ENCODE assay signal across 26 mouse cellular contexts in the genomic region with DNA sequence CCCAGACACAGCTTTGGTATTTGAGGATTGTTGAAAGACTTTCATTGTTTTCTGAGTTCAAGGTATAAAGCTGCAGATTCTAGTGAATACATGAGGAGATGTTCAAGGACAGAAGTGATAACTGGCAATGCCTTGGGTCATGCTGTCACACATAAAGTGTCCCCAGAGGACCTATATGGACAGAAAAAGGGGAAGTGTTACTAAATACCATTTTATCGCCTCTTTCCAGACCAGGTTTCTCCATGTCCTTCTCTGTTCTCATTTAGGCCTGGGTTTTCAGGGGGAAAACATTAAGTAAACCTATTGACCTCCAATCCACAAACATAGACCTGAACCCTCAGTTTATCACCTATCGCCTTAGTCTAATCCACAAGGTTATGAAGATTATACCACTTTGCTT. TPM values are rescaled to one million over a fixed set of nuclear protein-coding genes. Genes with fewer than 3 reads are reported as not detected.
"Had no signal": no experiment of that assay in that cellular context is flagged by ENCODE, and none has a peak within 500 bp of the region (broad histone marks: within the 10 kb centered on the region; RNA-seq: fewer than 3 reads in every experiment).

No protein-coding gene starts in this region.

- DNase-seq: lung, adult 18-20 months; lung, embryonic 14.5 days; lung, postnatal 10 days; lung, postnatal 4 days; midbrain, embryonic 14.5 days; retina, postnatal 1 day; right cerebral cortex, adult 18-20 months; right cerebral cortex, postnatal 25 days; right cerebral cortex, postnatal 4 days; spleen, adult 18-20 months; thymus, adult 2 months; thymus, postnatal 36 days had no signal

- H3K4me1 ChIP-seq: midbrain, embryonic 10.5 days; midbrain, embryonic 12.5 days; neural tube, embryonic 13.5 days; neural tube, embryonic 15.5 days; stomach, embryonic 15.5 days had no signal

- H3K4me3 ChIP-seq: midbrain, embryonic 10.5 days; midbrain, embryonic 12.5 days; myocyte; neural tube, embryonic 13.5 days; neural tube, embryonic 15.5 days; stomach, embryonic 15.5 days had no signal

- ATAC-seq: midbrain, embryonic 16.5 days had no signal

- H3K9ac ChIP-seq: lung, embryonic 14.5 days; midbrain, embryonic 12.5 days; neural tube, embryonic 13.5 days; neural tube, embryonic 15.5 days; stomach, embryonic 15.5 days had no signal

- H3K9me3 ChIP-seq: midbrain, embryonic 10.5 days; midbrain, embryonic 12.5 days; neural tube, embryonic 13.5 days; neural tube, embryonic 15.5 days; stomach, embryonic 15.5 days had no signal

- H3K27me3 ChIP-seq: midbrain, embryonic 12.5 days; neural tube, embryonic 13.5 days; neural tube, embryonic 15.5 days; stomach, embryonic 15.5 days had no signal

- H3K36me3 ChIP-seq: midbrain, embryonic 10.5 days; midbrain, embryonic 12.5 days; neural tube, embryonic 13.5 days; neural tube, embryonic 15.5 days; stomach, embryonic 15.5 days had no signal

- H3K27ac ChIP-seq: midbrain, embryonic 10.5 days; midbrain, embryonic 12.5 days; neural tube, embryonic 13.5 days; neural tube, embryonic 15.5 days; stomach, embryonic 15.5 days; stomach, postnatal 0 days had no signal

- H3K4me2 ChIP-seq: lung, embryonic 14.5 days; midbrain, embryonic 12.5 days; neural tube, embryonic 13.5 days; neural tube, embryonic 15.5 days; stomach, embryonic 15.5 days had no signal

RNA-seq across cellular contexts. Expression of gene Mcpt1, which starts 3.8 kb away (rescaled TPM):
- total RNA-seq: megakaryocyte, adult 5-6 weeks; megakaryocyte-erythroid progenitor cell, adult 5-6 weeks had no signal
- polyA plus RNA-seq: lung, embryonic 14.5 days; lung, embryonic 16.5 days; midbrain, embryonic 10.5 days; midbrain, embryonic 12.5 days; midbrain, embryonic 14.5 days; midbrain, embryonic 16.5 days; neural tube, embryonic 11.5 days; neural tube, embryonic 13.5 days; neural tube, embryonic 15.5 days; stomach, postnatal 0 days; testis, adult 2 months had no signal

RNA-seq across cellular contexts. Expression of gene Mcpt9, which starts 16.4 kb away (rescaled TPM):
- total RNA-seq: megakaryocyte, adult 5-6 weeks; megakaryocyte-erythroid progenitor cell, adult 5-6 weeks had no signal
- polyA plus RNA-seq: lung, embryonic 14.5 days; lung, embryonic 16.5 days; midbrain, embryonic 10.5 days; midbrain, embryonic 12.5 days; midbrain, embryonic 14.5 days; midbrain, embryonic 16.5 days; myocyte; neural tube, embryonic 11.5 days; neural tube, embryonic 13.5 days; neural tube, embryonic 15.5 days; small intestine, adult 2 months; stomach, embryonic 15.5 days; stomach, postnatal 0 days; testis, adult 2 months; thymus, adult 2 months had no signal

RNA-seq across cellular contexts. Expression of gene Mcpt2, which starts 27.9 kb away (rescaled TPM):
- total RNA-seq: megakaryocyte, adult 5-6 weeks; megakaryocyte-erythroid progenitor cell, adult 5-6 weeks had no signal
- polyA plus RNA-seq: lung, embryonic 14.5 days; lung, embryonic 16.5 days; midbrain, embryonic 10.5 days; midbrain, embryonic 12.5 days; midbrain, embryonic 14.5 days; midbrain, embryonic 16.5 days; myocyte; neural tube, embryonic 11.5 days; neural tube, embryonic 13.5 days; neural tube, embryonic 15.5 days; testis, adult 2 months had no signal

RNA-seq across cellular contexts. Expression of gene Mcpt4, which starts 48.2 kb away (rescaled TPM):
- total RNA-seq: megakaryocyte, adult 5-6 weeks; megakaryocyte-erythroid progenitor cell, adult 5-6 weeks had no signal
- polyA plus RNA-seq: lung, embryonic 14.5 days; midbrain, embryonic 10.5 days; midbrain, embryonic 12.5 days; midbrain, embryonic 14.5 days; midbrain, embryonic 16.5 days; neural tube, embryonic 11.5 days; neural tube, embryonic 13.5 days; testis, adult 2 months had no signal
